Mouse (Mus musculus) liver, postnatal 0 days (tissue): ENCODE measurements at regions not wholly inside any gene's neighbourhood (a gene's known extent, or its start where the extent isn't known, plus 50 kb on each side); places are given as distances from the start of the nearest gene placed in this dataset.

Experiments
- CTCF ChIP-seq: sonication (generic); IDR thresholded peaks from 2 replicates; pipeline ENCODE4 v1.5.1; 2016; ENCODE audit warnings: antibody characterized with exemption, low read depth
- EP300 ChIP-seq: IDR thresholded peaks from 2 replicates; pipeline ENCODE4 v1.6.1; 2016; ENCODE audit warnings: antibody characterized with exemption, low read depth, mild to moderate bottlenecking

DNA sequence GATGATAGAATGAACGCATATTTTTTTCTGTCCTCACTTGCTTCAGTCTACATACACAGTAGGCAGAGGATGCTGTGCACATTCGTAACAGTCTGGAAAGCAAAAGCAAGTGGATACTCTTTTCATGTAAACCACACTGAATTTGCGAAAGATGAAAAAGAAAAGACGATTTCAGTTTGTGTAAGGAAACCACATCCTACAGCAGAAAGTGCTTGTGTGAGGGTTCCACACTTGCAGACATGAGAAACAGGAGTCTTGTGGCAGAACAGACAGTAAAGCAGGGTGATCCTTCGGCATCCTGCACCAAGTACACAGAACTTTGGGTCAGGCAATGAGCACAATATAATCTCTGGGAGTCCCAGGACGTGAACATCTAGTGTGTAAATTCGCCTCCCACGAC lies 223.2 kb downstream of the Pmp22 start:
- TF ChIP-seq EP300 (no peak), CTCF (no peak)
